Mouse (Mus musculus) stomach, embryonic 16.5 days (tissue): ENCODE measurements at regions not wholly inside any gene's neighbourhood (a gene's known extent, or its start where the extent isn't known, plus 50 kb on each side); places are given as distances from the start of the nearest gene placed in this dataset.
A peak's percentile ranks its signal among the peaks of the same experiment; 100 is the strongest.

ENCODE experiments used
- ATAC-seq: fragments of 200-750 bp; cut with Nextera tagmentation; 2 replicates; pipeline ENCODE4 v1.8.0; 2017; ENCODE audit warnings: moderate number of reproducible peaks, moderate TSS enrichment; ENCODE audit not compliant: insufficient read depth, low FRiP score
- H3K27ac ChIP-seq: fragments of 300-500 bp; sonication (generic); 2 replicates; pipeline ENCODE4 v1.5.1; 2014; ENCODE audit warnings: low read length
- H3K27me3 ChIP-seq: fragments of 300-500 bp; sonication (generic); 2 replicates; pipeline ENCODE4 v1.6.1; 2014; ENCODE audit warnings: low read length, control low read depth, mixed read lengths; ENCODE audit not compliant: control insufficient read depth, insufficient read depth
- H3K36me3 ChIP-seq: fragments of 300-500 bp; sonication (generic); 2 replicates; pipeline ENCODE4 v1.6.1; 2014; ENCODE audit warnings: low read length; ENCODE audit not compliant: control insufficient read depth, insufficient read depth
- H3K4me1 ChIP-seq: fragments of 300-500 bp; sonication (generic); 2 replicates; pipeline ENCODE4 v1.6.1; 2014; ENCODE audit warnings: low read length, control low read depth, mixed read lengths; ENCODE audit not compliant: control insufficient read depth, insufficient read depth
- H3K4me2 ChIP-seq: fragments of 300-500 bp; sonication (generic); 2 replicates; pipeline ENCODE4 v1.6.1; 2014; ENCODE audit warnings: low read depth, low read length, mixed read lengths
- H3K4me3 ChIP-seq: fragments of 300-500 bp; sonication (generic); replicated peaks from 2 replicates; pipeline ENCODE4 v1.5.1; 2014; ENCODE audit warnings: mild to moderate bottlenecking, low read length
- H3K9ac ChIP-seq: fragments of 300-500 bp; sonication (generic); 2 replicates; pipeline ENCODE4 v1.6.1; 2014; ENCODE audit warnings: low read length
- H3K9me3 ChIP-seq: fragments of 300-500 bp; sonication (generic); replicated peaks from 2 replicates; pipeline ENCODE4 v1.6.1; 2016; ENCODE audit warnings: low read length, control low read depth; ENCODE audit not compliant: control insufficient read depth
- WGBS: fragments of 180-500 bp; shearing (Covaris S2); extraction: QIAGEN DNeasy Blood & Tissue Kit; methylation state at CpG from one replicate; pipeline ENCODE4 v1.1.7; 2014; 5-methylcytosine and 5-hydroxymethylcytosine counted together

- no peaks in the 10 kb centered on the region for H3K36me3 ChIP-seq
- no peaks in the 10 kb centered on the region for H3K9me3 ChIP-seq
- no peak overlapping the region for H3K4me3 ChIP-seq
- no peaks in the 10 kb centered on the region for H3K27me3 ChIP-seq
- H3K9ac ChIP-seq = no peak overlapping the region
- H3K4me2 ChIP-seq = no peak overlapping the region
- WGBS = 80% methylated on average over 3 of the region's 3 CpGs
- no peaks in the 10 kb centered on the region for H3K4me1 ChIP-seq
- no peak for ATAC-seq
- no peak overlapping the region for H3K27ac ChIP-seq
Measured at GRCm38 (mm10) chr14:103990418-103990817, 146.2 kb upstream of the Ednrb start.

DNA sequence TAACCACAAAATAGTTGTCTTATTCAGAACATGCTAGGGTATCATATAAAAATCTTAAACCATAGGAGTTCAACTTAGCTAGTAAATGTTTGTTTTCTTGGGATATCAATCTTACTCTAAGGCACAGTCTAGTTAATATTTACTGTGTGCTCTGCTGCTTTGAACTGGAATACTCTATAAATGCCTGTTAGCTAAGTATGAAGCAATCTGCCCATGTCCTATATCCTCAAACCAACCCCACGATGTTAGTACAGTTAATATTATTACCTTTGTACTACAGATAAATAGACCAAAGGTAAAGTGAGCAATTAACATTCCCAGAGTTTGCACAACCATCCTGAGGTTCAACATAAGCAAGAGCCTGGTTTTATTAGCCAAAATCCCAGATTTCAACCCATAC lies 145.7 kb upstream of the Ednrb start:
- Histone ChIP-seq H3K4me1 (no peaks in the 10 kb centered on the region), H3K27me3 (no peaks in the 10 kb centered on the region), H3K9ac (no peak overlapping the region), H3K9me3 (no peaks in the 10 kb centered on the region), H3K36me3 (no peaks in the 10 kb centered on the region), H3K4me3 (no peak overlapping the region), H3K27ac (no peak overlapping the region), H3K4me2 (no peak overlapping the region)
- WGBS = 62% methylated on average over 1 of the region's 1 CpGs
- ATAC-seq = peak; percentile 66

DNA sequence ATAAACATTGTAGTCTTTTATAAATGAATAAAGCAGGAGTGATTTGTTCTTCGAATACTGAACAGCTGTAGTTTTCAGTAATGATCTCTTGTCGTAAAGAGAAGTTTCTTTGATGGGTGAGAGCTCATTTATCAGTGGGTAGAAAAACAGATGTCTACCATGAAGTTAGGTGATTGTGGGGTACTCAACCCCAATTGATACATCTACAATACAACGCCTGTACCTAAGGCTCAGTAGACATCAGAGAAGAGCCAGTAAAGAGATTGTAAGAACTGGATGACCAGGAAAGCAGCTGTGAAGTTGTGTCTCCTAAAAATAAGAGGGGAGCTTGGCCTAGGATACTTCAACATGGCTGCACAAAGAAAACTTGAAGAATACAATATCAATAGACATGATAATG lies 143.1 kb upstream of the Ednrb start:
- Histone ChIP-seq H3K27me3 (no peaks in the 10 kb centered on the region), H3K36me3 (no peaks in the 10 kb centered on the region), H3K4me1 (no peaks in the 10 kb centered on the region), H3K27ac (no peak overlapping the region), H3K4me3 (no peak overlapping the region), H3K4me2 (no peak overlapping the region), H3K9ac (no peak overlapping the region), H3K9me3 (no peaks in the 10 kb centered on the region)
- WGBS = 74% methylated on average over 3 of the region's 3 CpGs
- ATAC-seq = no peak

DNA sequence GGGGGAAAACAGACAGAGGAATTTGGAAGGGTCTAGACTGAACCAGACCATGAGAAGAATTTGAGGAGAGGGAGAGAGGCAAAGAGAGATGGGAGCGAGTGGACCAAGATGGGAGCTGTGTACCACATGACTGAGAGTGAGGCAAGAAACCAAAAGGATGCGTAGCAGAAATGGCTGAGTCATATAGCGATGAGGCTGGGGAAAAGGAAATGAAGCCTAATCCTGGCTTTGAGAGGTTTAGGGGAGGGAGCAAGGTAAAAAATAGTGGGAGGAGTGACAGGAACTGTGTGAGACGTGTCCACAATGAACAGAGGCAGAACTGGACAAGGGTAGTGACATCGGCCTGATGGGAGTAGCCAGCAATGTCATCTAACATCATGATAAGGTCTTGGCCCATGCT lies 140.1 kb upstream of the Ednrb start:
- H3K4me1 ChIP-seq = no peaks in the 10 kb centered on the region
- ATAC-seq = no peak; the same call in 1 of the 2 replicates
- no peak overlapping the region for H3K27ac ChIP-seq
- H3K4me2 ChIP-seq = no peak overlapping the region
- no peaks in the 10 kb centered on the region for H3K27me3 ChIP-seq
- no peaks in the 10 kb centered on the region for H3K36me3 ChIP-seq
- no peaks in the 10 kb centered on the region for H3K9me3 ChIP-seq
- no peak overlapping the region for H3K9ac ChIP-seq
- 85% methylated on average over 5 of the region's 5 CpGs for WGBS
- no peak overlapping the region for H3K4me3 ChIP-seq

- 70% methylated on average over 2 of the region's 2 CpGs for WGBS
- Histone ChIP-seq H3K4me1 (0 out of 2 replicates have a peak, but pooled peaks cover 5% of the 10 kb centered on the region), H3K36me3 (no peaks in the 10 kb centered on the region), H3K9ac (no peak overlapping the region), H3K4me3 (no peak overlapping the region), H3K27me3 (no peaks in the 10 kb centered on the region), H3K4me2 (no peak overlapping the region), H3K9me3 (no peaks in the 10 kb centered on the region), H3K27ac (no peak overlapping the region)
- no peak for ATAC-seq
Measured at GRCm38 (mm10) chr14:103978808-103979207, 134.6 kb upstream of the Ednrb start.

DNA sequence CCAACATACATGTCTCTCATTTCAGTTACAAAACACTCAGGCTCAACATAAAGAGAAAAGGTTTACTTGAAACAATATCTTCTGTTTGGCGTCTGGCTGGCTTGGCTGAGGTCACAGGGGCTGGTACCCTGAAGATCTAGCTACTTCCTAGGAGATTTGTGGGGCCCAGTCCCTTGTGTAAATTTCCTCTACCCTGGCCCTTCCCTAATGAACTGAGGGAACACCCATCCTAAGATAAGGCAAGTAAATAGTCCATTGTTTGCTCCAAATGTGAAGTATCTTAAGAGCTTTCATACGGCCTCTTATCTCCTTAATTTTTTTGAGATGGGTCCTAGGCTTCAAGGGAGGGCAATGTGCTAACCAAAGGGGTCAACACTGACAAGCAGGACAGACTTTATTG lies 133.6 kb upstream of the Ednrb start:
- Histone ChIP-seq H3K4me2 (no peak overlapping the region), H3K27ac (no peak overlapping the region), H3K27me3 (no peaks in the 10 kb centered on the region), H3K9ac (no peak overlapping the region), H3K36me3 (no peaks in the 10 kb centered on the region), H3K9me3 (no peaks in the 10 kb centered on the region), H3K4me1 (0 out of 2 replicates have a peak, but pooled peaks cover 5% of the 10 kb centered on the region), H3K4me3 (no peak overlapping the region)
- 43% methylated on average over 2 of the region's 2 CpGs for WGBS
- peak; percentile 87; the same call in 1 of the 2 replicates for ATAC-seq

- H3K36me3 ChIP-seq = no peaks in the 10 kb centered on the region
- no peak for ATAC-seq
- no peak overlapping the region for H3K4me3 ChIP-seq
- 0 out of 2 replicates have a peak, but pooled peaks cover 5% of the 10 kb centered on the region for H3K4me1 ChIP-seq
- 82% methylated on average over 4 of the region's 4 CpGs for whole genome bisulfite sequencing
- H3K4me2 ChIP-seq = no peak overlapping the region
- no peak overlapping the region for H3K27ac ChIP-seq
- no peaks in the 10 kb centered on the region for H3K27me3 ChIP-seq
- no peak overlapping the region for H3K9ac ChIP-seq
- no peaks in the 10 kb centered on the region for H3K9me3 ChIP-seq
Measured at GRCm38 (mm10) chr14:103973955-103974354, 129.8 kb upstream of the Ednrb start.

- Histone ChIP-seq H3K4me1 (0 out of 2 replicates have a peak, but pooled peaks cover 5% of the 10 kb centered on the region), H3K36me3 (no peaks in the 10 kb centered on the region), H3K9me3 (no peaks in the 10 kb centered on the region), H3K4me3 (no peak overlapping the region), H3K27me3 (no peaks in the 10 kb centered on the region), H3K9ac (no peak overlapping the region), H3K27ac (no peak overlapping the region), H3K4me2 (no peak overlapping the region)
- no peak for ATAC-seq
- 71% methylated on average over 7 of the region's 7 CpGs for WGBS
Measured at GRCm38 (mm10) chr14:103973111-103973510, 128.9 kb upstream of the Ednrb start.

DNA sequence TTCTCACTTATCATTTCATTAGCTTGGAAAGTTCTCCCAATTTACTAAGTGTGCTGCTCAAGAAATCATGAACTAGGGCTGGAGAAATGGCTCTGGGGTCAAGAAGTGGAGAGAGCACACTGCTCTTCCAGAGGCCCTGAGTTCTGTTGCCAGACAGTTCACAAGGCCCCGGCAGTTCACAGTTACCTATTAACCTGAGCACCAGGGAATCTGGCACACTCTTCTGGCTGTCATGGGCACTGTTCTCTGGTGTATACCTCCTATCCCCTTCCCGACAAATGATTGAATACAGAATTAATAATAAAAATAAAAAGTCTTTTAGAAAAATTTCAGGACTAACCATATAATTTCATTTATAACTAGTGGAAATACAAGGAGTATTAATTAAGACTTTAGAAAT lies 125.1 kb upstream of the Ednrb start:
- Histone ChIP-seq H3K27me3 (no peaks in the 10 kb centered on the region), H3K9ac (no peak overlapping the region)

GRCm38 (mm10) chr14:103966293-103966692 lies 122.1 kb upstream of the Ednrb start:
- Histone ChIP-seq H3K4me1 (no peaks in the 10 kb centered on the region), H3K4me3 (no peak overlapping the region), H3K9me3 (no peaks in the 10 kb centered on the region), H3K27me3 (no peaks in the 10 kb centered on the region), H3K27ac (no peak overlapping the region), H3K9ac (no peak overlapping the region), H3K36me3 (no peaks in the 10 kb centered on the region), H3K4me2 (no peak overlapping the region)
- ATAC-seq = no peak
- 70% methylated on average over 2 of the region's 2 CpGs for WGBS

More for the DNA sequence above, 125.1 kb upstream of the Ednrb start:
- no peak overlapping the region for H3K27ac ChIP-seq
- H3K36me3 ChIP-seq = no peaks in the 10 kb centered on the region
- 60% methylated on average over 2 of the region's 2 CpGs for WGBS
- H3K9me3 ChIP-seq = no peaks in the 10 kb centered on the region
- H3K4me3 ChIP-seq = no peak overlapping the region
- no peaks in the 10 kb centered on the region for H3K4me1 ChIP-seq
- no peak for ATAC-seq
- H3K4me2 ChIP-seq = no peak overlapping the region
